Mouse (Mus musculus): ENCODE data around the gene Rnf149. TPM values are rescaled to one million over a fixed set of nuclear protein-coding genes. Genes with fewer than 3 reads are reported as not detected.

Gene Rnf149
- 20.7 TPM for polyA plus RNA-seq (2014; fragmentation: Illumina TruSeq; extraction: RNeasy Lipid Tissue Mini Kit (QIAGEN cat#74804); ENCODE audit: low read depth, low replicate concordance)

GRCm38 (mm10) chr1:39577253-39577705, at the start of gene Rnf149:
TSS of gene Rnf149 (minus strand) at chr1:39577405.

GRCm38 (mm10) chr1:39534831-39535230, 42.4 kb downstream of the Rnf149 start, which contains the start of gene Cnot11:
TSS of gene Cnot11 (plus strand) at chr1:39534992.

Other genes starting within 250 kb of the Rnf149 start
- gene Rpl31, start 209.6 kb downstream of the Rnf149 start, polyA plus RNA-seq (2014; fragmentation: Illumina TruSeq; extraction: RNeasy Lipid Tissue Mini Kit (QIAGEN cat#74804); ENCODE audit: low read depth, low replicate concordance), result 121 TPM
- 15.4 TPM for gene Tbc1d8, start 98.7 kb downstream of the Rnf149 start, polyA plus RNA-seq (2014; fragmentation: Illumina TruSeq; extraction: RNeasy Lipid Tissue Mini Kit (QIAGEN cat#74804); ENCODE audit: low read depth, low replicate concordance)
- gene Cnot11, start 42.4 kb downstream of the Rnf149 start, polyA plus RNA-seq (2014; fragmentation: Illumina TruSeq; extraction: RNeasy Lipid Tissue Mini Kit (QIAGEN cat#74804); ENCODE audit: low read depth, low replicate concordance), result 41.8 TPM
- gene Creg2, start 74.1 kb upstream of the Rnf149 start, polyA plus RNA-seq (2014; fragmentation: Illumina TruSeq; extraction: RNeasy Lipid Tissue Mini Kit (QIAGEN cat#74804); ENCODE audit: low read depth, low replicate concordance), result 0.35 TPM
- gene Rfx8, start 143.6 kb upstream of the Rnf149 start, polyA plus RNA-seq (2014; fragmentation: Illumina TruSeq; extraction: RNeasy Lipid Tissue Mini Kit (QIAGEN cat#74804); ENCODE audit: low read depth, low replicate concordance), result 53.2 TPM
- not detected for gene Gm3646, start 227.9 kb upstream of the Rnf149 start, polyA plus RNA-seq (2014; fragmentation: Illumina TruSeq; extraction: RNeasy Lipid Tissue Mini Kit (QIAGEN cat#74804); ENCODE audit: low read depth, low replicate concordance)